Mouse (Mus musculus) neural tube, embryonic 14.5 days (tissue): ENCODE results near the gene Irf2. TPM values are rescaled to one million over a fixed set of nuclear protein-coding genes. Genes with fewer than 3 reads are reported as not detected.

Source experiments
- ATAC-seq: fragments of 200-750 bp; cut with Nextera tagmentation; 2 replicates; pipeline ENCODE4 v1.8.0; 2017; ENCODE audit warnings: low read depth, mild to moderate bottlenecking, moderate TSS enrichment, moderate library complexity
- H3K27ac ChIP-seq: fragments of 300-500 bp; sonication (generic); 2 replicates; pipeline ENCODE4 v1.5.1; 2014; ENCODE audit warnings: low read depth, mild to moderate bottlenecking, control low read depth, low read length, moderate library complexity, mixed read lengths
- H3K27me3 ChIP-seq: fragments of 300-500 bp; sonication (generic); 2 replicates; pipeline ENCODE4 v1.6.1; 2014; ENCODE audit warnings: low read length; ENCODE audit not compliant: control insufficient read depth, insufficient read depth
- H3K36me3 ChIP-seq: fragments of 300-500 bp; sonication (generic); 2 replicates; pipeline ENCODE4 v1.6.1; 2014; ENCODE audit warnings: low read length, mixed read lengths; ENCODE audit not compliant: control insufficient read depth, insufficient read depth
- H3K4me1 ChIP-seq: fragments of 300-500 bp; sonication (generic); 2 replicates; pipeline ENCODE4 v1.6.1; 2014; ENCODE audit warnings: low read length; ENCODE audit not compliant: control insufficient read depth, insufficient read depth
- H3K4me2 ChIP-seq: fragments of 300-500 bp; sonication (generic); 2 replicates; pipeline ENCODE4 v1.6.1; 2014; ENCODE audit warnings: mild to moderate bottlenecking, low read depth, low read length, control low read depth
- H3K4me3 ChIP-seq: fragments of 300-500 bp; sonication (generic); 2 replicates; pipeline ENCODE4 v1.5.1; 2014; ENCODE audit warnings: low read depth, low read length, control low read depth, mixed read lengths
- H3K9ac ChIP-seq: fragments of 300-500 bp; sonication (generic); replicated peaks from 2 replicates; pipeline ENCODE4 v1.6.1; 2014; ENCODE audit warnings: low read depth, mild to moderate bottlenecking, control low read depth, low read length, mixed read lengths
- H3K9me3 ChIP-seq: fragments of 300-500 bp; sonication (generic); 2 replicates; pipeline ENCODE4 v1.6.1; 2016; ENCODE audit warnings: low read length; ENCODE audit not compliant: control insufficient read depth
- WGBS: fragments of 180-500 bp; shearing (Covaris S2); extraction: QIAGEN DNeasy Blood & Tissue Kit; methylation state at CpG from one replicate; pipeline ENCODE4 v1.1.7; 2014; 5-methylcytosine and 5-hydroxymethylcytosine counted together
- polyA plus RNA-seq: library from polyadenylated mRNA; unstranded; fragments of >200 nt; fragmentation: Nextera tagmentation; extraction: Ambion mirVana; gene quantifications from 2 replicates; pipeline ENCODE4 v1.2.1, GENCODE M21; 2014

The Irf2 gene
- 8.9 and 10.6 TPM in 2 replicates for polyA plus RNA-seq

DNA sequence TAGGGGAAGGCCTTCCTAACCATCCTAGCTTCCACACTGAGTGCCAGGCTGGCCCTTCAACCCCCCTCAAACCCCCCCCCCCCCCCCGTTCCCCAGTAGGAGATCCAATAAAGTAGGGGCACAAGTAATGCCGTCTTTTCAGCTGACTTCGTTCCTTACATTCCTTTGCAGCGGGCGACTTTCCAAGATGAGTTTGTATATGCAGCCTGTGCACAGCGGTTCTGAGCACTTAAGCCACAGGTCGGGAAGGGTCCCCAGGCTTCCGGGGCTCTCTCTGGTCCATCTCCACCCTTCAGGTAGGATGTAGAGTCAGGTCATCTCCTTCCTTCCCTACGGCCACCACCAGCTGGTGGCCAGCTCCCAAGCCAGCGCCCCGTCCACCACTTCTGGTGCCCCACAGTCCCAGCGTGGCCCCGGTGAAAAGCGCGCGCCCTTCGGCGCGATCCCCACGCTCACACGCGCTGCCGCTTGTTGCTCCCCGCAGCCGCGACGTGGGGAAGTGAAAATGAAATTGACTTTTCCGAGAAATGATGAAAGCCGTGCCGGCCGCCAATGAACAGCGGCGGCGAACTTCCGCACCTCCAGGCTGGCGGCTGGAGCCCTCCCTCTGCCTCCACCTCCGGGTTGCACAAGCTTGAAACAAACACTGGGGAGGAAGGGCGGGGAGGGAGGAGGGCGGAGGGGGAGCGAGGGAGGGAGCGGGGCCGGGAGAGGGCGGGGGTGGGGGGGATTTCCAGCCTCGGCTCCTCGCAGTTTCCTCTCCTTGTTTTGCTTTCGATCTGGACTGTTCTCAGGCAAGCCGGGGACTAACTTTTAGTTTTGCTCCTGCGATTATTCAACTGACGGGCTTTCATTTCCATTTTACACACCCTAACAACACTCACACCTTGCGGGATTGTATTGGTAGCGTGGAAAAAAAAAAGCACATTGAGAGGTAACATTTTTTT is at the start of gene Irf2:
Irf2 (plus strand) TSS at position 730 of the 947 bp plus-strand sequence.
- peak; percentile 72 for ATAC-seq
- Histone ChIP-seq H3K4me2 (peak within 1 kb of the TSS; percentile 84), H3K36me3 (no peaks in the 10 kb centered on the region), H3K4me1 (peaks cover 5% of the 10 kb centered on the region), H3K27me3 (no peaks in the 10 kb centered on the region), H3K9me3 (no peaks in the 10 kb centered on the region), H3K4me3 (peak within 1 kb of the TSS; percentile 86), H3K27ac (peak within 1 kb of the TSS; percentile 88), H3K9ac (peak within 1 kb of the TSS; percentile 99)
- WGBS = under 1% methylated on average over 46 of the region's 51 CpGs

DNA sequence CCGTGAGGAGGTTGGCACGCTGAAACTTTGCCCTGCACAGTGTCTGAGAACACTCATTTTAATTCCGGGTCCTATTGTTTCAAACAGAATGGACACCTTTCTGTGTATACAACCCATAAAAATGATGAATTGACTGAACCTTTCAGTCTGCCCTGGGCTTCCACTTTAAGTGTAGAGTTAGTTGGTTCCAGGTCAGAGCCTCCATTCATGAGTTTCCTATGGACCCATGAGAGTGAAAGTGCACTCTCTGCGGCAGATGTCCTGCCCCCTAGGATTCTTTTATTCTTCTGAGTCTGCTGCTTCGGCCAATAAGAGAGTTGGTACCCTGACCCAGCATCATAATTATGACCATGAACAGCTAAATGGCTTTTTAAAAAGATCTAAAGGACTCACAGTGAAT is 49.4 kb upstream of the Irf2 start:
- no peak for ATAC-seq
- Histone ChIP-seq H3K36me3 (no peaks in the 10 kb centered on the region), H3K4me3 (no peak overlapping the region), H3K4me2 (no peak overlapping the region), H3K27ac (no peak overlapping the region), H3K9ac (no peak overlapping the region), H3K9me3 (no peaks in the 10 kb centered on the region), H3K27me3 (no peaks in the 10 kb centered on the region), H3K4me1 (no peaks in the 10 kb centered on the region)
- WGBS = 10% methylated on average over 5 of the region's 5 CpGs

DNA sequence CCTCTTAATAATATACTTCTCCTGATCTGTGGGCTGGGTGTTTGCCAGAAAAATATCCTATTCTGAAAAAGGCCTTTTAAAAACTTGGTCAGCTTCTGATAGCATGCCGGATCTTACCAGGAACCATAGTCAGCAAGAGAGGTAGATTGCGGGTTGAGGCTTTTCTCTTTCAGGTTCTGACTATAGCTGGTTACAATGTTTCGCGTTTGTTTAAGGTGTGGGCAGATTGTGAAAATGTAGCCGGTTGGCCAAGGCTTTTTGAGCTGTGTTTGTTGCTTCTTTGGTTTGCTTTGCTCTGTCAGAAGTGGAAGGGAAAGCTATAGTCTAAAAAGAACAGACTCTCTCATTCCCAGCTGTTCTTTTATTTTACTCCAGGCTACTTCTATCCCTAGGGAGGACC is 49.0 kb upstream of the Irf2 start:
- WGBS = 44% methylated on average over 5 of the region's 5 CpGs
- Histone ChIP-seq H3K4me3 (no peak overlapping the region), H3K27me3 (no peaks in the 10 kb centered on the region), H3K9ac (no peak overlapping the region), H3K36me3 (no peaks in the 10 kb centered on the region), H3K4me2 (no peak overlapping the region), H3K9me3 (no peaks in the 10 kb centered on the region), H3K27ac (no peak overlapping the region), H3K4me1 (no peaks in the 10 kb centered on the region)
- no peak for ATAC-seq

DNA sequence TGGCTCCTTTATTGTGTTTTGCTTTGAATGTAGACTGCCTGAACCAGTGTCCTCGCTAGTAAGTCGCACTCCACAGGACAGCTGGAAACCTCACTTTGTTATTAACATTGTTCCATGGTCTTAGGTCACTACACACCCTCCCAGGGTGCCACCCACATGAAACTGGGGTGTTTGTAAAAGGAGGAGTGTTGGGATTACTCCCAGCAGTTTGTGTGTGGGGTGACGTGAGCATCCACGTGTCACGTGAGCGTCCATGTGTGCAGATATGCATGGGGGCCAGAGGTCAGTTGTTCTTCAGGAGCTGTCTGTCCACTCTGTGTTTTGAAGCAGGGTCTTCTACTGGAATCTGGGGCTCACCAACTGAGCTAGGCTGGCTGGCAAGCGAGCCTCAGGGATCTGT is 48.2 kb upstream of the Irf2 start:
- ATAC-seq = no peak
- Histone ChIP-seq H3K4me1 (no peaks in the 10 kb centered on the region), H3K27ac (no peak overlapping the region), H3K36me3 (no peaks in the 10 kb centered on the region), H3K9ac (no peak overlapping the region), H3K4me2 (no peak overlapping the region), H3K9me3 (no peaks in the 10 kb centered on the region), H3K4me3 (no peak overlapping the region), H3K27me3 (no peaks in the 10 kb centered on the region)
- 31% methylated on average over 7 of the region's 7 CpGs for WGBS

DNA sequence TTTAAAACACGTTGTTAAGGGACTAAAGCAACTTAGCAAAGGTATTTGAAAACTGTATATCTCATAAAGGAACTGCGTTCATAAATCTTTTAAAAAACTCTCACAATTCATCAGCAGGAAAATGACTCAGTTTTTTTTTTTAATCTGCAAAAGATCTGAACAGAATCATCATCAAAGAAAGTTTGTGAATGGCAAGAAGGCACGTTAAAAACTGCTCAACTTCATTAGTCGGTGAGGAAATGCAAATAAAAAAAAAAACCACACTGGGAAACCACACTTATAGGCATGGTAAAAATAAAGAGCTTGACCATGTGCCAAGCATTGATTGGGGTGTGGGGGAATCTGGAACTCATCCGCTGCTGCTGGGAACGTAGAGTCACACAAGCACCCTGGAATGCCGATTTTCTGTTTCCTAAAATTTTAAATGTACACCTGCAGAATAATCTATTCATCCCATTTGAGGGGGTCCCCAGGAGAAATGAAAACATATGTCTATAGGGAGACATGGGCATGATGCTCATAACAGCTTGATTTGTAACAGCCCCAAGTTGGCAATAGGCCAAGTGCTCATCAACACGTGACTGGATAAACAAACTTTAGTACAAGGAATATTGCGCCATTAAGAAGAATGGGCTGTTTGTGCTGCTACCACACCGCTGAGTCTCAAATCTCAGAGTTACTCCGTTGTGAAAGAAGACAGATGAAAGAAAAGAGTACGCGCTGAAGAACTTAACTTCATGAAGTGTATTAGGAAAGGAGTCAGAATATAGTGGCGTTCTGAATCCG is 43.1 kb upstream of the Irf2 start:
- no peak overlapping the region for H3K9ac ChIP-seq
- WGBS = 54% methylated on average over 15 of the region's 15 CpGs
- H3K4me3 ChIP-seq = no peak overlapping the region
- H3K4me1 ChIP-seq = no peaks in the 10 kb centered on the region
- no peak overlapping the region for H3K27ac ChIP-seq
- ATAC-seq = no peak
- no peaks in the 10 kb centered on the region for H3K9me3 ChIP-seq
- no peaks in the 10 kb centered on the region for H3K36me3 ChIP-seq
- H3K4me2 ChIP-seq = no peak overlapping the region
- no peaks in the 10 kb centered on the region for H3K27me3 ChIP-seq

DNA sequence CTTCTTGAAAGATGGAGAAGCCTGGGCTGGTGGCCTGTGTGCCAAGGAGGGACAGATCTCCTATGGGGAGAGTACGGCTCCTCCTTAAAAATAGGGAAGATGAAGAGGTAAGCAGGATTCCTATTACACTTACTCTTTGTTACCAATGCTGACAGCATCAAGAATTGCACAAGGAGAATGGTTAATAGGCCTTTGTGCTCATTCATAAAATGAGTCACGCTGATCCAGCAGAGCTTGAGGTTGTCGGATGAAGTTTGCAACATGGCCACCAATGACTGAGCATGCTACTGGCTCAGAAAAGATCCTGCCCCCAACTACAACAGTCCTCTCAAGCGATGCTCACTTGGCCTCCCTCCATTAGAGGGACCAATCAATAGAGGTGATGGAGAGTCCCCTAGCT is 42.0 kb upstream of the Irf2 start:
- WGBS = 84% methylated on average over 4 of the region's 4 CpGs
- Histone ChIP-seq H3K9me3 (no peaks in the 10 kb centered on the region), H3K27ac (no peak overlapping the region), H3K4me3 (no peak overlapping the region), H3K4me2 (no peak overlapping the region), H3K4me1 (no peaks in the 10 kb centered on the region), H3K36me3 (no peaks in the 10 kb centered on the region), H3K9ac (no peak overlapping the region), H3K27me3 (no peaks in the 10 kb centered on the region)
- no peak for ATAC-seq

DNA sequence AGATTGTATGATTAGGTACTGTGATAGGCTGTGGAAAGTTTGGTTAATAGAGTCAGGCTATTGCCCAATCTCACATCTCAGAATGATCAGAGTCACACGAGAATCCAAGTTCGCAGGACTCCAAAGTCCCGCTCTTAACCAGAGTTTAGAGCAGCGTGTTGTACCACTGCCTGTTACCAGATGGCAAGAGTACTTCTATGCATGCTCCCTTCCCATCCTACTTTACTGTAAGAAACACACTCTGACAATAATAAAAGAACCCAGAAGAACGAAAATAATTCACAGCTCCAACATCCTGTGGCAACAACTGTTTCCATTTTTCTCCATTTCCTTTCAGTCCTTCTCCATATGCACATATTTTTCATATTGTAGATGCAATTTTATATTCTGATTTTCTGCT is 41.4 kb upstream of the Irf2 start:
- H3K4me1 ChIP-seq = no peaks in the 10 kb centered on the region
- ATAC-seq = no peak
- H3K4me2 ChIP-seq = no peak overlapping the region
- H3K9ac ChIP-seq = no peak overlapping the region
- no peaks in the 10 kb centered on the region for H3K36me3 ChIP-seq
- H3K27ac ChIP-seq = no peak overlapping the region
- no peaks in the 10 kb centered on the region for H3K27me3 ChIP-seq
- no peak overlapping the region for H3K4me3 ChIP-seq
- WGBS = 95% methylated on average over 5 of the region's 5 CpGs
- H3K9me3 ChIP-seq = no peaks in the 10 kb centered on the region

DNA sequence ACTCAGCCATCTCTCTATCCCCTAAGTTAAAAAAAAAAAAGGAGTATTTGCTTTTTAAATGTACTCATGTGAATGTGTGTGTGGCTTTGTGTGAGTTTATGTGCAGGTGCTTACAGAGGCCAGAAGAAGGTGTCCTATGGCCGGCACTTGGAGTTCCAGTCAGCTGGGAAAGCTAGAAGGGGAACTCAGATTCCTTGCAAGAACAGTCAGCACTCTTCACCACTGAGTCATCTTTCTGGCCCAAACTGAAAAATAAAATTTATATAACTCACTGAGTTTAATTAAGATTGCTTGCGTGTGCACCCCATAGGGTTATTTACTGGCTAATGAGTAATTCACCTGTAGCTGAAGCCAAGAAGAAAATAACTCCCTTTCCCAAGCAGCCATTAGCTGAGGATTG is 34.4 kb upstream of the Irf2 start:
- no peak overlapping the region for H3K9ac ChIP-seq
- H3K4me3 ChIP-seq = no peak overlapping the region
- no peaks in the 10 kb centered on the region for H3K9me3 ChIP-seq
- 95% methylated on average over 2 of the region's 2 CpGs for WGBS
- H3K27ac ChIP-seq = no peak overlapping the region
- no peak overlapping the region for H3K4me2 ChIP-seq
- no peaks in the 10 kb centered on the region for H3K27me3 ChIP-seq
- H3K36me3 ChIP-seq = no peaks in the 10 kb centered on the region
- ATAC-seq = no peak
- H3K4me1 ChIP-seq = no peaks in the 10 kb centered on the region

DNA sequence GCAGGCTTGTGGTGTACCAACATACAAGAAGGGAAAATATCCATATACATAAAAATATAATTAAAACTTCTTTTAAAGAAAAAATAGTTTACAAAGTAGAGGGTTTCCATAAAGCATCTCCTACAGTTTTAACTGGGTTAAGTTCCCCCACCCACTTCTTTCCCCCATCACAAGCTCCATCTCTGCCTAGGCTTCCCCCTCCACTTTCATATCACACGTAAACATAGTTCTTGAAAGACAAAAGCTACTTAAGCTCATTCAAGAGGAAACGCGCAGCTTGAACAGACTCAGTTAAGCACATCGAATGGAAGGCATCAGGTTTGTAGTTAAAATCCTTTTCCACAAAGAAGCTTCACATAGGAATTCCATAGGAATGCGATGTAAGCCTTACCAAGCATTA is 32.8 kb upstream of the Irf2 start:
- Histone ChIP-seq H3K4me2 (no peak overlapping the region), H3K9ac (no peak overlapping the region), H3K4me3 (no peak overlapping the region), H3K27me3 (no peaks in the 10 kb centered on the region), H3K4me1 (no peaks in the 10 kb centered on the region), H3K27ac (no peak overlapping the region), H3K9me3 (no peaks in the 10 kb centered on the region), H3K36me3 (no peaks in the 10 kb centered on the region)
- ATAC-seq = no peak
- WGBS = 81% methylated on average over 5 of the region's 5 CpGs
